In the genomic region with DNA sequence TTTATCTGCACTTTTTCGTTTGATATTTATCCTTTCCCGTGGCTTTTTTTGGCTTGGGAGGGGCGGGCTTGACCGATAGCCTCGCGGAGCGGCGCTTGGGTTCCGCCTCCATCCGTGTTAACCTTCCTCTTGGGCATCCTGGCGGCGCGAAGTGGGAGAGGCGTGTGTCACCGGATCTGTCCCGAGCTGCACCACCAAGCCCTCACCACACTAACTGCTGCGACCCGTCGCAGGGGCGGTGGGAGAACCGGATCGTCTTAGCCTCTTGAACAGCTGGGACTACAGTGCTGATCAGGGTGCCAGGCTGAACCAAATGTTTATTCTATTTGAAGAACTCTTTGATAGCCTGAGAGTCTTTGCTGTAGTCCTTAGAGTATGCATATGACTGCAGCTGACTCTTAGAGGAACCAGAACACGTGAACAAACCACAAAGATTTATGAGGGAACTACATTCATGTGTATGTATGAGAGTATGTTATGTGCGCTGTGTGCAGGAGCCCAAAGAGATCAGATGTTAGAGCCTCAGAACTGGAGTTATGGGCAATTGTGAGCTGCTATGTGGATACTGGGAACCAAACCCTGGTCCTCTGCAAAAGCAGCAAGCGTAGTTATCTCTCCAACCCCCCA, we compare ENCODE assay signal across 8 mouse cellular contexts. TPM values are rescaled to one million over a fixed set of nuclear protein-coding genes. Genes with fewer than 3 reads are reported as not detected.
A peak's percentile ranks its signal among the peaks of the same experiment; 100 is the strongest.
DNase-seq lines count a peak whose midpoint lies in the region; ATAC-seq and TF ChIP-seq lines count a peak whose summit lies in the region.
"Had no signal": no experiment of that assay in that cellular context is flagged by ENCODE, and none has a peak within 500 bp of the region (broad histone marks: within the 10 kb centered on the region; RNA-seq: fewer than 3 reads in every experiment).

No protein-coding gene starts in this region.

- no peak for TF ChIP-seq EP300 in ES-Bruce4 (IDR thresholded peaks at IDR 0.05; ENCODE audit: insufficient read depth, low read depth, low read length)

- no peak for TF ChIP-seq POLR2A in ES-Bruce4 (IDR thresholded peaks at IDR 0.05; ENCODE audit: insufficient read depth, low read length)

- 0 out of 2 replicates have a peak, but pooled peaks cover 5% of the 10 kb centered on the region for H3K36me3 ChIP-seq in ES-Bruce4 (ENCODE audit: control insufficient read depth, insufficient read depth, low read length, poor library complexity, severe bottlenecking)
- H3K36me3 ChIP-seq in liver, embryonic 11.5 days (ENCODE audit: control insufficient read depth, insufficient read depth, low read length), result no peaks in the 10 kb centered on the region
- 0 out of 2 replicates have a peak, but pooled peaks cover 2% of the 10 kb centered on the region for H3K36me3 ChIP-seq in midbrain, embryonic 16.5 days (ENCODE audit: control insufficient read depth, insufficient read depth, low read length)

- peak overlapping the region; percentile 42; the same call in 1 of the 2 replicates for H3K9ac ChIP-seq in ES-Bruce4 (ENCODE audit: low read depth, poor library complexity, severe bottlenecking)
- H3K9ac ChIP-seq in liver, embryonic 11.5 days (ENCODE audit: low read depth, low read length), result no peak overlapping the region
- H3K9ac ChIP-seq in midbrain, embryonic 16.5 days (ENCODE audit: low read depth, low read length), result 0 out of 2 replicates have a peak overlapping the region, but pooled peaks have one; percentile 41

- H3K27ac ChIP-seq in ES-Bruce4 (ENCODE audit: insufficient read depth, low read length), result no peak overlapping the region
- no peak overlapping the region for H3K27ac ChIP-seq in liver, embryonic 11.5 days (ENCODE audit: low read depth, low read length)
- H3K27ac ChIP-seq in midbrain, embryonic 16.5 days (ENCODE audit: low read length), result no peak overlapping the region

- no peaks in the 10 kb centered on the region for H3K27me3 ChIP-seq in ES-Bruce4 (ENCODE audit: control insufficient read depth, insufficient read depth, low read length, poor library complexity, severe bottlenecking)
- peaks cover 28% of the 10 kb centered on the region for H3K27me3 ChIP-seq in liver, embryonic 11.5 days (replicated peaks; ENCODE audit: control insufficient read depth, insufficient read depth, low read length)
- H3K27me3 ChIP-seq in midbrain, embryonic 16.5 days (ENCODE audit: control insufficient read depth, insufficient read depth, low read depth, low read length), result peaks cover 19% of the 10 kb centered on the region

- 8% methylated on average over 25 of the region's 25 CpGs for WGBS in liver, embryonic 11.5 days
- WGBS in midbrain, embryonic 16.5 days, result 14% methylated on average over 25 of the region's 25 CpGs

- H3K9me3 ChIP-seq in ES-Bruce4 (replicated peaks; ENCODE audit: control insufficient read depth, insufficient read depth, low read length, poor library complexity, severe bottlenecking), result no peaks in the 10 kb centered on the region
- no peaks in the 10 kb centered on the region for H3K9me3 ChIP-seq in liver, embryonic 11.5 days (ENCODE audit: control insufficient read depth, low read length)
- no peaks in the 10 kb centered on the region for H3K9me3 ChIP-seq in midbrain, embryonic 16.5 days (replicated peaks; ENCODE audit: control insufficient read depth, low read length, poor library complexity, severe bottlenecking)

- H3K4me2 ChIP-seq in liver, embryonic 11.5 days, result peak overlapping the region; percentile 59
- H3K4me2 ChIP-seq in midbrain, embryonic 16.5 days (ENCODE audit: low read length), result peak overlapping the region; percentile 47

- peak overlapping the region; percentile 18 for H3K4me3 ChIP-seq in ES-Bruce4 (ENCODE audit: low read depth, low read length)
- peak overlapping the region; percentile 27; the same call in 1 of the 2 replicates for H3K4me3 ChIP-seq in liver, embryonic 11.5 days (ENCODE audit: low read depth, low read length)
- peak overlapping the region; percentile 21 for H3K4me3 ChIP-seq in midbrain, embryonic 16.5 days (ENCODE audit: low read depth, low read length)

- peak; percentile 82 to 86 for ATAC-seq in hematopoietic stem cell, adult 5-6 weeks (replicated peaks in 1 of 2; ENCODE audit: insufficient read depth in 1 of 2, low FRiP score in 2 of 2, low TSS enrichment in 1 of 2, low read depth in 1 of 2, poor library complexity in 2 of 2, severe bottlenecking in 2 of 2)
- ATAC-seq in liver, embryonic 11.5 days (replicated peaks; ENCODE audit: low FRiP score), result 0 out of 2 replicates have a peak, but pooled peaks have one; percentile 18
- no peak for ATAC-seq in midbrain, embryonic 16.5 days

- peak; percentile 30 for DNase-seq in adrenal gland, postnatal 25 days
- DNase-seq in liver, embryonic 11.5 days (ENCODE audit: low spot score), result no peak
- DNase-seq in right cerebral cortex, postnatal 4 days, result no peak
- DNase-seq in frontal cortex, postnatal 10 days (ENCODE audit: low spot score in 2 of 2), result no peak

- no peak for TF ChIP-seq CTCF in ES-Bruce4 (IDR thresholded peaks at IDR 0.05; ENCODE audit: low read depth, low read length)

- H3K4me1 ChIP-seq in ES-Bruce4 (ENCODE audit: control insufficient read depth, insufficient read depth, low read length), result peaks cover 3% of the 10 kb centered on the region
- H3K4me1 ChIP-seq in liver, embryonic 11.5 days (replicated peaks; ENCODE audit: control insufficient read depth, insufficient read depth, low read length), result peaks cover 12% of the 10 kb centered on the region
- peaks cover 8% of the 10 kb centered on the region; the same call in 1 of the 2 replicates for H3K4me1 ChIP-seq in midbrain, embryonic 16.5 days (ENCODE audit: control insufficient read depth, insufficient read depth, low read length)

RNA-seq across cellular contexts. Expression of gene Rpp21, which starts 5.5 kb away (rescaled TPM):
- 32.1 and 35.0 TPM in 2 replicates for polyA plus RNA-seq in ES-Bruce4 (2011; ENCODE audit: insufficient read depth, insufficient read length, low read depth, missing spikeins)
- 47.2 TPM in 2 replicates for total RNA-seq in adrenal gland, postnatal 25 days (2021)
- total RNA-seq in hematopoietic stem cell, adult 5-6 weeks (2017), result 32.9 and 39.8 TPM in 2 replicates
- 101 and 112 TPM in 2 replicates for polyA plus RNA-seq in liver, embryonic 11.5 days (2014; fragmentation: Nextera tagmentation; extraction: Ambion mirVana)
- 122 and 135 TPM in 2 replicates for polyA plus RNA-seq in midbrain, embryonic 16.5 days (2015; fragmentation: Nextera tagmentation; extraction: Ambion mirVana)

RNA-seq across cellular contexts. Expression of gene Trim39, which starts 19.7 kb away (rescaled TPM):
- 14.2 and 15.5 TPM in 2 replicates for polyA plus RNA-seq in ES-Bruce4 (2011; ENCODE audit: insufficient read depth, insufficient read length, low read depth, missing spikeins)
- total RNA-seq in adrenal gland, postnatal 25 days (2021), result 22.5 and 23.0 TPM in 2 replicates
- total RNA-seq in hematopoietic stem cell, adult 5-6 weeks (2017), result 27.0 and 28.5 TPM in 2 replicates
- 13.1 and 14.9 TPM in 2 replicates for polyA plus RNA-seq in liver, embryonic 11.5 days (2014; fragmentation: Nextera tagmentation; extraction: Ambion mirVana)
- polyA plus RNA-seq in midbrain, embryonic 16.5 days (2015; fragmentation: Nextera tagmentation; extraction: Ambion mirVana), result 26.2 and 28.6 TPM in 2 replicates

RNA-seq across cellular contexts. Expression of gene H2-M10.2, which starts 33.9 kb away (rescaled TPM):
- polyA plus RNA-seq in ES-Bruce4 (2011; ENCODE audit: insufficient read depth, insufficient read length, low read depth, missing spikeins), result not detected in 2 replicates
- total RNA-seq in adrenal gland, postnatal 25 days (2021), result not detected in 2 replicates
- total RNA-seq in hematopoietic stem cell, adult 5-6 weeks (2017), result not detected in 2 replicates
- polyA plus RNA-seq in liver, embryonic 11.5 days (2014; fragmentation: Nextera tagmentation; extraction: Ambion mirVana), result 0.25 TPM in 1 of 2 replicates, not detected in the other
- 0.25 and 0.33 TPM in 2 replicates for polyA plus RNA-seq in midbrain, embryonic 16.5 days (2015; fragmentation: Nextera tagmentation; extraction: Ambion mirVana)
- total RNA-seq: gastrocnemius, postnatal 4 days had no signal
